Mouse (Mus musculus): ENCODE measurements around the gene Gldc. TPM values are rescaled to one million over a fixed set of nuclear protein-coding genes. Genes with fewer than 3 reads are reported as not detected.
A peak's percentile ranks its signal among the peaks of the same experiment; 100 is the strongest.

Gene Gldc
- polyA plus RNA-seq, 1 experiment from 2014 or later = 13.0 TPM

- Histone ChIP-seq H3K4me3 (ENCODE audit: low read depth, low read length) (no peak overlapping the region), H3K9me3 (replicated peaks; ENCODE audit: control insufficient read depth, low read length) (no peaks in the 10 kb centered on the region), H3K27ac (ENCODE audit: low read depth, low read length) (no peak overlapping the region), H3K27me3 (replicated peaks; ENCODE audit: control insufficient read depth, insufficient read depth, low read length) (no peaks in the 10 kb centered on the region), H3K4me2 (ENCODE audit: low read length) (no peak overlapping the region), H3K4me1 (ENCODE audit: control insufficient read depth, insufficient read depth, low read length) (no peaks in the 10 kb centered on the region), H3K9ac (ENCODE audit: low read length) (no peak overlapping the region), H3K36me3 (ENCODE audit: control insufficient read depth, insufficient read depth, low read length) (no peaks in the 10 kb centered on the region)
- WGBS = 18% methylated on average over 12 of the region's 12 CpGs
- peak; percentile 69 for ATAC-seq
- DNase-seq (ENCODE audit: low spot score) = peak; percentile 83
These were observed 30.1 kb upstream of the Gldc start for GRCm38 (mm10) chr19:30205159-30205816.

DNA sequence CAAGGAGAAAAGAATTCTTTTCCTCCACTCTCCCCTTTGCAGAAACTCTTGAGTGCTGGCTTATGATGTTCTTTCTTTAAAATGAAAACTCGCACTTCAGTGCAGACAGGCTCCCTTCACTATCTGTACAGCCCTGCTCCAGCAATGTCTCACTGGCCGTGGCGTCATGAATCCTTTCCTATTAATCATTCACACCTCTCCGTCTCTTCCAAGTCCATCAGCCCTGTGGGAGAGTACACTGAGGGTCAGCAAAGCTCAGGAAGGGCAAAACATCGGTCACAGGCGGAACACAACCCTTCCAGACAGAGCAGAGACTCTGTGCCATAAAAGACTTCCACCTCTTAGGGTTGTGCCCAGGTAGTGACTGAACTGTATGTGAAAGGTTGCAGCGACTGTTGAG is 26.9 kb upstream of the Gldc start:
- no peaks in the 10 kb centered on the region for H3K36me3 ChIP-seq (ENCODE audit: control insufficient read depth, insufficient read depth, low read length)
- no peak overlapping the region for H3K9ac ChIP-seq (ENCODE audit: low read length)
- no peaks in the 10 kb centered on the region for H3K9me3 ChIP-seq (replicated peaks; ENCODE audit: control insufficient read depth, low read length)
- DNase-seq (ENCODE audit: low spot score) (no peak), ATAC-seq (no peak)
- H3K27ac ChIP-seq (ENCODE audit: low read depth, low read length) = no peak overlapping the region
- H3K4me1 ChIP-seq (ENCODE audit: control insufficient read depth, insufficient read depth, low read length) = no peaks in the 10 kb centered on the region
- 88% methylated on average over 7 of the region's 7 CpGs for WGBS
- H3K4me2 ChIP-seq (ENCODE audit: low read length) = no peak overlapping the region
- no peak overlapping the region for H3K4me3 ChIP-seq (ENCODE audit: low read depth, low read length)
- no peaks in the 10 kb centered on the region for H3K27me3 ChIP-seq (replicated peaks; ENCODE audit: control insufficient read depth, insufficient read depth, low read length)

- Histone ChIP-seq H3K4me1 (ENCODE audit: control insufficient read depth, insufficient read depth, low read length) (no peaks in the 10 kb centered on the region), H3K9ac (ENCODE audit: low read length) (no peak overlapping the region), H3K9me3 (replicated peaks; ENCODE audit: control insufficient read depth, low read length) (no peaks in the 10 kb centered on the region), H3K27me3 (replicated peaks; ENCODE audit: control insufficient read depth, insufficient read depth, low read length) (no peaks in the 10 kb centered on the region), H3K27ac (ENCODE audit: low read depth, low read length) (no peak overlapping the region), H3K4me2 (ENCODE audit: low read length) (no peak overlapping the region), H3K4me3 (ENCODE audit: low read depth, low read length) (no peak overlapping the region), H3K36me3 (ENCODE audit: control insufficient read depth, insufficient read depth, low read length) (no peaks in the 10 kb centered on the region)
- WGBS = 82% methylated on average over 6 of the region's 6 CpGs
- ATAC-seq (no peak), DNase-seq (ENCODE audit: low spot score) (no peak)
These were observed 19.8 kb upstream of the Gldc start for GRCm38 (mm10) chr19:30194999-30195398.

DNA sequence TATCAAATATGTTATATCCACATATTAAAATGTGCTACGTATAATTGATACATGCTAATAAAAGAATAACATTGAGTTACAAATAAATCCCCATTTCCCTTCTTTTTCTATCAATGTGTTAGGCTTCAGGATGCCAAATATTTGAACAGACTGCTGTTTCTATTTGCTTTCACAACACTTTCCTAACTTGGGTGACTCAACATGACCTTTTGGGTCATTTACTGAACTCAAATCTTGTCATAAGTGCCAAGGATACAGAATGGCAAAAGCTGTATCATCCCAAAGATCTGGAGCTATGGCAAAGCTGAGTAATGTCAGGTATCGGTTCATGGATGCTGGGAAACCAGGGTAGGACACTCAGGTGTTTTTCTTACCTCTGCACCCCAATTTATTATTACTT is 12.0 kb upstream of the Gldc start:
- Histone ChIP-seq H3K9ac (ENCODE audit: low read length) (no peak overlapping the region), H3K4me1 (ENCODE audit: control insufficient read depth, insufficient read depth, low read length) (no peaks in the 10 kb centered on the region), H3K9me3 (replicated peaks; ENCODE audit: control insufficient read depth, low read length) (peaks cover 3% of the 10 kb centered on the region; the same call in 1 of the 2 replicates), H3K27me3 (replicated peaks; ENCODE audit: control insufficient read depth, insufficient read depth, low read length) (no peaks in the 10 kb centered on the region), H3K4me3 (ENCODE audit: low read depth, low read length) (no peak overlapping the region), H3K4me2 (ENCODE audit: low read length) (no peak overlapping the region), H3K27ac (ENCODE audit: low read depth, low read length) (no peak overlapping the region), H3K36me3 (ENCODE audit: control insufficient read depth, insufficient read depth, low read length) (no peaks in the 10 kb centered on the region)
- 90% methylated on average over 2 of the region's 2 CpGs for WGBS
- DNase-seq (ENCODE audit: low spot score) = no peak
- no peak for ATAC-seq

DNA sequence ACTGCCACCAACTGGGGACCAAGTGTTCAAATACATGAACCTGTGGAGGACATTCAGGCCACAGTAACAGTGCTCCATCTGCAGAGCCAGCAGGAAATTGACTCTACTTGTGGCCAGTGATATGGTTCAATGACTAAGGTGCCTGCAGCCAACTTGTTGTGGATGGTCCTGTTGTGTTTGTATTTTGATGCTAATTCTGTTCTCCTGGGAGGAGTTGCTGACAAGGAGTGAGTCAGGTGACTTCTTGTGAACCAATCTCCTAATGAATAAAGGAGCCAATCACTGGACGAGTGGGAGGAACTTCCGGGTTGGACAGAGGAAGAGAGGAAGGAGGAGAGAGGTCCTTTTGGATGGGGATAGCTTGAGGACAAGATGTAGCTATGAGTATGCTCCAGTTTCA is 10.3 kb upstream of the Gldc start:
- Histone ChIP-seq H3K27ac (ENCODE audit: low read depth, low read length) (no peak overlapping the region), H3K9me3 (replicated peaks; ENCODE audit: control insufficient read depth, low read length) (peaks cover 3% of the 10 kb centered on the region; the same call in 1 of the 2 replicates), H3K27me3 (replicated peaks; ENCODE audit: control insufficient read depth, insufficient read depth, low read length) (no peaks in the 10 kb centered on the region), H3K4me1 (ENCODE audit: control insufficient read depth, insufficient read depth, low read length) (no peaks in the 10 kb centered on the region), H3K4me2 (ENCODE audit: low read length) (no peak overlapping the region), H3K4me3 (ENCODE audit: low read depth, low read length) (no peak overlapping the region), H3K9ac (ENCODE audit: low read length) (no peak overlapping the region), H3K36me3 (ENCODE audit: control insufficient read depth, insufficient read depth, low read length) (no peaks in the 10 kb centered on the region)
- DNase-seq (ENCODE audit: low spot score) (no peak), ATAC-seq (no peak)
- 86% methylated on average over 2 of the region's 2 CpGs for WGBS

GRCm38 (mm10) chr19:30179979-30180378 is 4.8 kb upstream of the Gldc start:
- ATAC-seq = no peak
- Histone ChIP-seq H3K4me2 (ENCODE audit: low read length) (no peak overlapping the region), H3K27ac (ENCODE audit: low read depth, low read length) (no peak overlapping the region), H3K27me3 (replicated peaks; ENCODE audit: control insufficient read depth, insufficient read depth, low read length) (no peaks in the 10 kb centered on the region), H3K36me3 (ENCODE audit: control insufficient read depth, insufficient read depth, low read length) (no peaks in the 10 kb centered on the region), H3K4me3 (ENCODE audit: low read depth, low read length) (no peak overlapping the region), H3K9ac (ENCODE audit: low read length) (no peak overlapping the region), H3K4me1 (ENCODE audit: control insufficient read depth, insufficient read depth, low read length) (no peaks in the 10 kb centered on the region), H3K9me3 (replicated peaks; ENCODE audit: control insufficient read depth, low read length) (no peaks in the 10 kb centered on the region)
- 100% methylated on average over 1 of the region's 1 CpGs for WGBS
- DNase-seq (ENCODE audit: low spot score) = no peak

DNA sequence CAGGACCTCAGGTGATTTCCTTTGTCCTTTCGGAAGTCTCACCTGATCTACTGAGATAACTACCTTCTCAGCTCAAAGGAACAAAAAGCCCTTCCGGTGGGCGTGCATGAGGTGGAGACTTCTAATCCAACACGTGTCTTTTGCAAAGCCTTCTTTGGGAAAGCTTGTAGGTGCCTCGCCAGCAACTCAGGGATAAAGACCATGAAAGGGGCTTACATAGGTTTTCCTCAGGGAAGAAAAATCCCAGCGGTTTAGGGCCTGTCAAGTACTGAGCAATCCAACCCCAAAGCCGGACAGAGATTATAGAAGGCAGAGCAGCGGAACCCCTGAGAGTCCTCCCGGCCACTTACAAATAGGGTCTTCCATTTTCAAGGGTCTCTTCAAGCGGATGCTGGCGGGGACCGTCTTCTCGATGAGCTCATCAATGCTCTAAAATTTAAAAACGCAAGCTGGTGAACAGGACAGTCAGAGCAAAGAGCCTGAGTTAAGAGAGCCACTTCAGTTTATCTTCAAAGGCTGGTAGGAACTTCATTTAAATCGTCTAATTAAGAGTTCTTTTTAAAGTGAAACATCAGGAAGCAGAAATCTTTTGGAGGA is 1.1 kb downstream of the Gldc start:
- DNase-seq (ENCODE audit: low spot score) (peak; percentile 40), ATAC-seq (no peak)
- Histone ChIP-seq H3K36me3 (ENCODE audit: control insufficient read depth, insufficient read depth, low read length) (no peaks in the 10 kb centered on the region), H3K27me3 (replicated peaks; ENCODE audit: control insufficient read depth, insufficient read depth, low read length) (no peaks in the 10 kb centered on the region), H3K9ac (ENCODE audit: low read length) (peak overlapping the region; percentile 75; the same call in 1 of the 2 replicates), H3K4me1 (ENCODE audit: control insufficient read depth, insufficient read depth, low read length) (peaks cover 3% of the 10 kb centered on the region; the same call in 1 of the 2 replicates), H3K4me2 (ENCODE audit: low read length) (peak overlapping the region; percentile 98), H3K4me3 (ENCODE audit: low read depth, low read length) (peak overlapping the region; percentile 63), H3K27ac (ENCODE audit: low read depth, low read length) (no peak overlapping the region), H3K9me3 (replicated peaks; ENCODE audit: control insufficient read depth, low read length) (no peaks in the 10 kb centered on the region)
- WGBS = 1% methylated on average over 15 of the region's 15 CpGs

GRCm38 (mm10) chr19:30171346-30172055 is 3.7 kb downstream of the Gldc start:
- no peak overlapping the region for H3K9ac ChIP-seq (ENCODE audit: low read length)
- no peaks in the 10 kb centered on the region for H3K27me3 ChIP-seq (replicated peaks; ENCODE audit: control insufficient read depth, insufficient read depth, low read length)
- H3K36me3 ChIP-seq (ENCODE audit: control insufficient read depth, insufficient read depth, low read length) = no peaks in the 10 kb centered on the region
- peaks cover 3% of the 10 kb centered on the region; the same call in 1 of the 2 replicates for H3K4me1 ChIP-seq (ENCODE audit: control insufficient read depth, insufficient read depth, low read length)
- H3K4me3 ChIP-seq (ENCODE audit: low read depth, low read length) = no peak overlapping the region
- no peak overlapping the region for H3K4me2 ChIP-seq (ENCODE audit: low read length)
- DNase-seq (ENCODE audit: low spot score) = no peak
- no peak overlapping the region for H3K27ac ChIP-seq (ENCODE audit: low read depth, low read length)
- H3K9me3 ChIP-seq (replicated peaks; ENCODE audit: control insufficient read depth, low read length) = no peaks in the 10 kb centered on the region
- WGBS = 81% methylated on average over 8 of the region's 8 CpGs
- ATAC-seq = no peak

DNA sequence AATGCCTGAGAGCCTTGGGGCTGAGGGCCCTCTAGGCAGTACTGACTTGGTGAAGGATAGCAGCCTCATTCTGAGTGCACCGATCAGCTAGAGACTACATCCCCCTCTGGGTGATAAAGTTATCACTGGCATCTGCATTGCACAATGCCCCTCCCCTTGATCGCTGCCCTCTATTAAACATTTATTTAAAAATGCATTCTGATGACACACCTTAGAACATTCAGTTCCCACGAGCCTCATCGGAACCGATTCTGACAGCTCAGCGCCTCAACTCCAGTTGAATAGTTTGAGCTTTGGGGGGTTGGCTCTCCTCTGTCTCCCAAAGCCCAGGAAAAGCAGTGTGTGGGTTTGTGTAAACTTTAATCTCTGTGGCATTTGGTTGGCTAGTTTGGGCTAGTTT is 4.9 kb downstream of the Gldc start:
- Histone ChIP-seq H3K27ac (ENCODE audit: low read depth, low read length) (no peak overlapping the region), H3K4me3 (ENCODE audit: low read depth, low read length) (no peak overlapping the region), H3K4me2 (ENCODE audit: low read length) (no peak overlapping the region), H3K9me3 (replicated peaks; ENCODE audit: control insufficient read depth, low read length) (no peaks in the 10 kb centered on the region), H3K9ac (ENCODE audit: low read length) (no peak overlapping the region), H3K36me3 (ENCODE audit: control insufficient read depth, insufficient read depth, low read length) (no peaks in the 10 kb centered on the region), H3K27me3 (replicated peaks; ENCODE audit: control insufficient read depth, insufficient read depth, low read length) (no peaks in the 10 kb centered on the region), H3K4me1 (ENCODE audit: control insufficient read depth, insufficient read depth, low read length) (peaks cover 3% of the 10 kb centered on the region; the same call in 1 of the 2 replicates)
- no peak for DNase-seq (ENCODE audit: low spot score)
- ATAC-seq = no peak
- WGBS = 92% methylated on average over 6 of the region's 6 CpGs
